Mouse (Mus musculus) embryonic fibroblast, embryonic 13.5 days (primary cell): ENCODE measurements at regions not wholly inside any gene's neighbourhood (a gene's known extent, or its start where the extent isn't known, plus 50 kb on each side); places are given as distances from the start of the nearest gene placed in this dataset.

Source experiments
- CTCF ChIP-seq: IDR thresholded peaks from 2 replicates; pipeline ENCODE4 v1.5.1; 2011; ENCODE audit warnings: mild to moderate bottlenecking, control low read depth, low read length, moderate library complexity, borderline replicate concordance; ENCODE audit not compliant: insufficient read depth
- POLR2A ChIP-seq: IDR thresholded peaks from 2 replicates; pipeline ENCODE4 v1.6.1; 2011; ENCODE audit warnings: low read depth, mild to moderate bottlenecking, control low read depth, low read length, moderate library complexity

DNA sequence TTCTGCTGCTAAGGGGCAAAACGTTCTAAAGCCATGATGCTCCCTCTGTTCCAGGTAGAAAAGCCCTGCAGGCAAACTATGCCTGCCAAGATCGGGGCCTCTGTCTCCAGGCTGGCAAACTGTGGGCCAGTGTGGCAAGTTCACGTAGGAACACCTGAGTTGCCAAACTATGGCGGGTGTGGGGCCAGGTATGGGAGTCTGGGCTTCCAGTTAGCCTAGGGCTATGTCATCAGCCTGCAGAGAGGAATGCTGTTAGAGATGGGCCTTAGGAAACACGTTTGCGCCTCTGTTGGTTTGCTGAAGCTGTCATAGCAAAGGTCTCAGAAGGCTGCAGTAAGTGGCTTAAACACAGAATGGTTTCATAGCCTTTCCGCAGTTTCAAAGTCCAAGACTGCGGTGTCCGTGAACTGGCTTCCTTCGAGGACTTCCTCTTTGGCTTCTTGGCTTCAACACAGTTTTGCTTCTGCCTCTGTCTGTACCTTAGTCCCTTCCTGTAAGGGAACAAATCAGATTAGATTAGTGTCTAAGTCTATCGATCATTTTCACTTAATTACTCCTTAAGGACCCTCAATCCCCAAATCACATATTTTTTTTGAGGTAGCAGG lies 110.1 kb downstream of the Snx18 start:
- TF ChIP-seq POLR2A: no peak
- TF ChIP-seq CTCF: no peak
